Mouse (Mus musculus) liver, embryonic 12.5 days (tissue): ENCODE measurements around the gene Skint1. TPM values are rescaled to one million over a fixed set of nuclear protein-coding genes. Genes with fewer than 3 reads are reported as not detected.
"Not testable (repeated sequence)": the region's sequence is repeated elsewhere in the genome, so short reads cannot be mapped to it uniquely, and the experiment has no call there.

Experiments used
- ATAC-seq: fragments of 200-750 bp; cut with Nextera tagmentation; 2 replicates; pipeline ENCODE4 v1.8.0; 2017; ENCODE audit warnings: moderate number of reproducible peaks, mild to moderate bottlenecking, moderate library complexity
- H3K27ac ChIP-seq: fragments of 300-500 bp; sonication (generic); 2 replicates; pipeline ENCODE4 v1.5.1; 2016; ENCODE audit warnings: mild to moderate bottlenecking
- H3K27me3 ChIP-seq: fragments of 300-500 bp; sonication (generic); replicated peaks from 2 replicates; pipeline ENCODE4 v1.6.1; 2016; ENCODE audit warnings: mild to moderate bottlenecking, moderate library complexity
- H3K36me3 ChIP-seq: fragments of 300-500 bp; sonication (generic); 2 replicates; pipeline ENCODE4 v1.6.1; 2016; ENCODE audit warnings: mild to moderate bottlenecking, moderate library complexity
- H3K4me1 ChIP-seq: fragments of 300-500 bp; sonication (generic); 2 replicates; pipeline ENCODE4 v1.6.1; 2016
- H3K4me2 ChIP-seq: fragments of 300-500 bp; sonication (generic); 2 replicates; pipeline ENCODE4 v1.6.1; 2016; ENCODE audit warnings: mild to moderate bottlenecking, moderate library complexity
- H3K4me3 ChIP-seq: fragments of 300-500 bp; sonication (generic); 2 replicates; pipeline ENCODE4 v1.5.1; 2016; ENCODE audit warnings: mild to moderate bottlenecking, moderate library complexity
- H3K9ac ChIP-seq: fragments of 300-500 bp; sonication (generic); 2 replicates; pipeline ENCODE4 v1.6.1; 2016; ENCODE audit warnings: mild to moderate bottlenecking, moderate library complexity
- H3K9me3 ChIP-seq: fragments of 300-500 bp; sonication (generic); replicated peaks from 2 replicates; pipeline ENCODE4 v1.6.1; 2016; ENCODE audit warnings: mild to moderate bottlenecking, moderate library complexity
- WGBS: fragments of 180-500 bp; shearing (Covaris S2); methylation state at CpG from one replicate; pipeline ENCODE4 v1.1.7; 2016; ENCODE audit not compliant: insufficient replicate concordance; 5-methylcytosine and 5-hydroxymethylcytosine counted together
- polyA plus RNA-seq: library from polyadenylated mRNA; unstranded; fragments of >200 nt; fragmentation: Nextera tagmentation; extraction: Ambion mirVana; gene quantifications from 2 replicates; pipeline ENCODE4 v1.2.1, GENCODE M21; 2016

Gene Skint1
- not detected in 2 replicates for polyA plus RNA-seq

GRCm38 (mm10) chr4:112005969-112006368, at the start of gene Skint1:
TSS of gene Skint1 (plus strand) at chr4:112006269.
- Histone ChIP-seq H3K9ac (no peak within 1 kb of the TSS), H3K36me3 (no peaks in the 10 kb centered on the region), H3K9me3 (no peaks in the 10 kb centered on the region), H3K4me2 (no peak within 1 kb of the TSS), H3K27ac (no peak within 1 kb of the TSS), H3K27me3 (no peaks in the 10 kb centered on the region), H3K4me1 (no peaks in the 10 kb centered on the region), H3K4me3 (no peak within 1 kb of the TSS)
- no peak for ATAC-seq

DNA sequence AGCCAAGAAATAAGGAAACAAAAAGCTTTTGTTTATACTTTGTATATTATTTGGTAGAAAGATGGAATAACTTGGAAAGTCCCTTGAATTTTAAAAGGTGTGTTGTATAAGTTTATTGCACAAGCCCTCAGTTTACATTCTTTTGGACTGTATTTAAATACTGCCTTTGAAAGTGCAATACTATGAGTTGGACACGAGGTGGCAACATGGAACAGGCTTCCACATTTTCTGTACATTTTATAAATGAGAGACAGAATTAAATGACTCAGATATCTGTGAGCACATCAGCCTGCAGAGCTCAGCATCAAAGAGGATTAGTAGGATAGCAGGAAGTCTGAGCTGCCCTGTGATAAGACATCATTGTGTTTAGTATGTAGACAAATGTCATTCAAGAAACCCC, 44.8 kb upstream of the Skint1 start:
- H3K9ac ChIP-seq, result no peak overlapping the region
- H3K4me2 ChIP-seq, result no peak overlapping the region
- no peaks in the 10 kb centered on the region for H3K27me3 ChIP-seq
- H3K9me3 ChIP-seq, result no peaks in the 10 kb centered on the region
- no peaks in the 10 kb centered on the region for H3K4me1 ChIP-seq
- H3K27ac ChIP-seq, result no peak overlapping the region
- no peaks in the 10 kb centered on the region for H3K36me3 ChIP-seq
- H3K4me3 ChIP-seq, result no peak overlapping the region
- WGBS, result 18% methylated on average over 1 of the region's 1 CpGs
- ATAC-seq, result no peak

DNA sequence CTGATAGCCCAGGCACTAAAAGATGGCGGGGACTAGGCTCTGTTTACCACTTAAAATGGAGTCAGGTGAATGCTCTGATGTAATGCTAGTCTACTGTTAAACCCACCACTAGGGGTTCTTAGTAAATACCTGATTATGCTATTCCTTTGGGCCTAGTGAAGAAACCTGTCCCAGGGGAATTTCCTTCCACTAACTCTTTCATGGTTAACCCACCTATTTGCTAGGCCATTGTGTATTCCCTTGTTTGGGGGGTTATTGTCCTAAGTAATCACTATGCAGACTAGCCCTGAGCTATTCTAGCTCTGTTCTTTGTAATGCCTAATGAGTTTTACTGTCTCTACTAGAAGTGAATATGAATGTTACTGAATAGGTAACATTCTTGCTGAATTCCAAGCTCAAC, 42.8 kb upstream of the Skint1 start:
- not testable (repeated sequence) for ATAC-seq, H3K4me2 ChIP-seq, H3K4me3 ChIP-seq, H3K27me3 ChIP-seq, H3K27ac ChIP-seq, H3K9me3 ChIP-seq, H3K4me1 ChIP-seq, H3K36me3 ChIP-seq, H3K9ac ChIP-seq
- WGBS, result 58% methylated on average over 1 of the region's 1 CpGs

DNA sequence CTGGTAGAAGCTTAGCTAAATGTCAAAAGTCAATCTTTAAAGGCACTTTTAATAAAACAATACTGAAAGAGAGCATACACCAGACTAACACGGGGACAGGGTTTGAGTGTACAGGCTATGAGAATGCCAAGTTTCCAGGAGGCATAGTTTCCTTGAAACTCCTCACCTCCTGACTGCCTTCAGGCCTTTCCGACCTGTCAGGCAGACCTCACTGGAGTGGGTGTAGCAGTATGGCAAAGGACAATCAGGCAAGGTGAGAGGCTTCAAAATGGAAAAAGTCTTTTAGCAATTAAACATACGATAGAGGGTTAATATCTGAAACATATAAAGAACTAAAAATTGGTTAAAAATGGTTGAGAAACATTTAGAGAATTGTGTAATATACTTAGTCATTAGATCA, 42.4 kb upstream of the Skint1 start:
- WGBS, result 47% methylated on average over 3 of the region's 3 CpGs
- Histone ChIP-seq H3K27ac (no peak overlapping the region), H3K4me1 (no peaks in the 10 kb centered on the region), H3K36me3 (no peaks in the 10 kb centered on the region), H3K27me3 (no peaks in the 10 kb centered on the region), H3K4me3 (no peak overlapping the region), H3K4me2 (no peak overlapping the region), H3K9ac (no peak overlapping the region), H3K9me3 (no peaks in the 10 kb centered on the region)
- no peak for ATAC-seq

DNA sequence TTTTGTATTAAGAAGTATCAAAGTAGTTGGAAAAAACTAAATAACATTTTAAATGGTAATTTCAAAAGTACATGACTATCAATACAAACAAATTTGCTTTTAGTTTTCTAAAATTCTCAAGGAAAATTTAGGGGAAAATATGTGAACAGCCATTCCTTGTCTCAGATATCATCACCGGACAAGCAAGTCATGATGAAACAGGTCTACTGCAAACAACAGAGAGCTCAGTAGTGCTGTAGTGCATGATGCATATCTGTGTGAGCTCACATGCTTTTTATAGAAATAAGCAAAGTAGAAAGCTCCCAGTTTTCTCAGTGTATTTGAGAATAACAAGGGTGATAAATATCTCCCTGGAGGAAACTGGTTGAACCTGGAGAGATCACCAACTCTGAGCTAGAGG, 33.4 kb upstream of the Skint1 start, which contains the start of gene Skint7:
TSS of gene Skint7 (plus strand) at position 301 of the 400 bp plus-strand sequence.
- Histone ChIP-seq H3K9ac (no peak within 1 kb of the TSS), H3K4me1 (no peaks in the 10 kb centered on the region), H3K4me3 (no peak within 1 kb of the TSS), H3K27ac (no peak within 1 kb of the TSS), H3K9me3 (no peaks in the 10 kb centered on the region), H3K27me3 (no peaks in the 10 kb centered on the region), H3K36me3 (no peaks in the 10 kb centered on the region), H3K4me2 (no peak within 1 kb of the TSS)
- WGBS, result 82% methylated on average over 1 of the region's 1 CpGs
- no peak for ATAC-seq

DNA sequence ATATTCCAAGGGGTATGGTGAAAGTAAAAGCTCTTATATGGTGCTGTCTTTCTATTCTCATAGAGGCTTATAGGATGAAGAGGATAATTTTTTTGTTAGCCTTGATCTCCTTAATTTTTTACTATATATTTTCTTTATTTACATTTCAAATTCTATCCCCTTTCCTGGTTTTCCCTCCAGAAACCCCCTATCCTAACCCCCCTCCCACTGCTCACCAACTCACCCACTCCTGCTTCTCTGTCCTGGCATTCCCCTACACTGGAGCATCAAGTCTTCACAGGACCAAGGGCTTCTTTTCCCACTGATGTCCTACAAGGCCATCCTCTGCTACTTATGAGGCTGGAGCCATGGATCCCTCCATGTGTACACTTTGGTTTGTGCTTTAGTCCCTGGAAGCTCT, 65.6 kb downstream of the Skint1 start, which contains the start of gene Skint4:
TSS of gene Skint4 (plus strand) at position 301 of the 400 bp plus-strand sequence.
- Histone ChIP-seq H3K9me3 (no peaks in the 10 kb centered on the region), H3K27me3 (no peaks in the 10 kb centered on the region), H3K4me3 (no peak within 1 kb of the TSS), H3K4me1 (no peaks in the 10 kb centered on the region), H3K4me2 (no peak within 1 kb of the TSS), H3K36me3 (no peaks in the 10 kb centered on the region), H3K27ac (no peak within 1 kb of the TSS), H3K9ac (no peak within 1 kb of the TSS)
- no peak for ATAC-seq

Other genes with a start within 250 kb of the Skint1 start
- not detected in 2 replicates for gene Slc5a9, start 103.4 kb upstream of the Skint1 start, polyA plus RNA-seq
- gene Skint8, start 86.9 kb upstream of the Skint1 start, polyA plus RNA-seq, result not detected in 2 replicates
- gene Skint7, start 33.3 kb upstream of the Skint1 start, polyA plus RNA-seq, result not detected in 2 replicates
- not detected in 2 replicates for gene Skint4, start 65.7 kb downstream of the Skint1 start, polyA plus RNA-seq
- gene Skint3, start 226.0 kb downstream of the Skint1 start, polyA plus RNA-seq, result 0.04 TPM in 1 of 2 replicates, not detected in the other